Mouse (Mus musculus) neural tube, embryonic 15.5 days (tissue): Measurements from ENCODE around the gene Naa80. TPM values are rescaled to one million over a fixed set of nuclear protein-coding genes. Genes with fewer than 3 reads are reported as not detected.

Experiments used
- ATAC-seq: fragments of 200-750 bp; cut with Nextera tagmentation; 2 replicates; pipeline ENCODE4 v1.8.0; 2017; ENCODE audit warnings: mild to moderate bottlenecking, moderate TSS enrichment, moderate library complexity; ENCODE audit not compliant: low FRiP score
- H3K27ac ChIP-seq: fragments of 300-500 bp; sonication (generic); replicated peaks from 2 replicates; pipeline ENCODE4 v1.5.1; 2015; ENCODE audit warnings: mild to moderate bottlenecking, inconsistent platforms
- H3K27me3 ChIP-seq: fragments of 300-500 bp; sonication (generic); replicated peaks from 2 replicates; pipeline ENCODE4 v1.6.1; 2015; ENCODE audit warnings: inconsistent platforms
- H3K36me3 ChIP-seq: fragments of 300-500 bp; sonication (generic); 2 replicates; pipeline ENCODE4 v1.6.1; 2015; ENCODE audit warnings: inconsistent platforms
- H3K4me1 ChIP-seq: fragments of 300-500 bp; sonication (generic); 2 replicates; pipeline ENCODE4 v1.6.1; 2015; ENCODE audit warnings: inconsistent platforms
- H3K4me2 ChIP-seq: fragments of 300-500 bp; sonication (generic); 2 replicates; pipeline ENCODE4 v1.6.1; 2015; ENCODE audit warnings: inconsistent platforms, mild to moderate bottlenecking, moderate library complexity
- H3K4me3 ChIP-seq: fragments of 300-500 bp; sonication (generic); replicated peaks from 2 replicates; pipeline ENCODE4 v1.5.1; 2015; ENCODE audit warnings: mild to moderate bottlenecking, inconsistent platforms
- H3K9ac ChIP-seq: fragments of 300-500 bp; sonication (generic); replicated peaks from 2 replicates; pipeline ENCODE4 v1.6.1; 2015; ENCODE audit warnings: mild to moderate bottlenecking, inconsistent platforms
- H3K9me3 ChIP-seq: fragments of 300-500 bp; sonication (generic); replicated peaks from 2 replicates; pipeline ENCODE4 v1.6.1; 2016; ENCODE audit warnings: inconsistent platforms
- WGBS: fragments of 180-500 bp; shearing (Covaris S2); methylation state at CpG from one replicate; pipeline ENCODE4 v1.1.7; 2015; ENCODE audit warnings: mixed read lengths; 5-methylcytosine and 5-hydroxymethylcytosine counted together
- polyA plus RNA-seq: library from polyadenylated mRNA; unstranded; fragments of >200 nt; fragmentation: Nextera tagmentation; extraction: Ambion mirVana; gene quantifications from 2 replicates; pipeline ENCODE4 v1.2.1, GENCODE M21; 2015

Gene Naa80
- polyA plus RNA-seq, 1 experiment from 2014 or later = 16.9 TPM

DNA sequence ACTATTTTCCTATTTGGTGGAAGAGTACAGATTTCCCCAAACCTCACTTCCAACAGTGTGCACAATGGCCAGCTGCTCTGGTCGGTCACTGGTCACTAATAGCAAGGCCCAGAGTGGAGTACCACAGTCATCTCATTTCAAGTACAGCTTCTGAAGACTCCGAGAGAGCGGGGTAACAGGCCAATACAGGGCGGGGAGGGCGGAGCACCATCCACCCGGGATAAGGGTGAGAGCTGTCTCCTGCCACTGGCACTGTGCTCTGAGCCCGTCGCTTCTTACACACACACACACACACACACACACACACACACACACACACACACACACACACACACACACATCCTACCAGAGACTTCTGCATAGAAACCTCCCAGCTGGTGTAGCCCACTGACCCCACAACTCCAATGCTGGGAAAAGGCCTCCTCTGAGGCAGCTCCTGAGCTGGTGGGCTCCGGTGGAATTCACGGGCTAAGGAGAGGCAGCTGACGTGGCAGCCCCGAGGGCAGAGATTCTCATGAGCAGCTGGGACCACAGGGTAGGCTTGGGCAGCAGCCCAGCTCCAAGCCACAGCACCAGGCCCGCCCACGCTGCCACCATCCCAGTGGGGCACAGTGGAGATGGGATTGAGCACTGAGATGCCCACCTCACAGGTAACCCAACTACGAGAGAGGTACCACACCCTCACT, 47.6 kb downstream of the Naa80 start:
- Histone ChIP-seq H3K9me3 (no peaks in the 10 kb centered on the region), H3K4me1 (peaks cover 68% of the 10 kb centered on the region), H3K4me3 (0 out of 2 replicates have a peak overlapping the region, but pooled peaks have one; percentile 2), H3K36me3 (peaks cover 8% of the 10 kb centered on the region), H3K27ac (peak overlapping the region; percentile 89), H3K27me3 (no peaks in the 10 kb centered on the region), H3K4me2 (peak overlapping the region; percentile 44), H3K9ac (0 out of 2 replicates have a peak overlapping the region, but pooled peaks have one; percentile 11)
- ATAC-seq = peak; percentile 6; the same call in 1 of the 2 replicates
- 29% methylated on average over 13 of the region's 15 CpGs for WGBS

- Histone ChIP-seq H3K27me3 (no peaks in the 10 kb centered on the region), H3K4me1 (peaks cover 74% of the 10 kb centered on the region), H3K4me2 (peak overlapping the region; percentile 44), H3K9ac (peak overlapping the region; percentile 40), H3K9me3 (no peaks in the 10 kb centered on the region), H3K27ac (peak overlapping the region; percentile 89), H3K36me3 (peaks cover 8% of the 10 kb centered on the region), H3K4me3 (0 out of 2 replicates have a peak overlapping the region, but pooled peaks have one; percentile 2)
- peak; percentile 47 for ATAC-seq
- WGBS = 0% methylated on average over 2 of the region's 2 CpGs
These were observed 48.2 kb downstream of the Naa80 start for GRCm38 (mm10) chr9:107626844-107627277.

DNA sequence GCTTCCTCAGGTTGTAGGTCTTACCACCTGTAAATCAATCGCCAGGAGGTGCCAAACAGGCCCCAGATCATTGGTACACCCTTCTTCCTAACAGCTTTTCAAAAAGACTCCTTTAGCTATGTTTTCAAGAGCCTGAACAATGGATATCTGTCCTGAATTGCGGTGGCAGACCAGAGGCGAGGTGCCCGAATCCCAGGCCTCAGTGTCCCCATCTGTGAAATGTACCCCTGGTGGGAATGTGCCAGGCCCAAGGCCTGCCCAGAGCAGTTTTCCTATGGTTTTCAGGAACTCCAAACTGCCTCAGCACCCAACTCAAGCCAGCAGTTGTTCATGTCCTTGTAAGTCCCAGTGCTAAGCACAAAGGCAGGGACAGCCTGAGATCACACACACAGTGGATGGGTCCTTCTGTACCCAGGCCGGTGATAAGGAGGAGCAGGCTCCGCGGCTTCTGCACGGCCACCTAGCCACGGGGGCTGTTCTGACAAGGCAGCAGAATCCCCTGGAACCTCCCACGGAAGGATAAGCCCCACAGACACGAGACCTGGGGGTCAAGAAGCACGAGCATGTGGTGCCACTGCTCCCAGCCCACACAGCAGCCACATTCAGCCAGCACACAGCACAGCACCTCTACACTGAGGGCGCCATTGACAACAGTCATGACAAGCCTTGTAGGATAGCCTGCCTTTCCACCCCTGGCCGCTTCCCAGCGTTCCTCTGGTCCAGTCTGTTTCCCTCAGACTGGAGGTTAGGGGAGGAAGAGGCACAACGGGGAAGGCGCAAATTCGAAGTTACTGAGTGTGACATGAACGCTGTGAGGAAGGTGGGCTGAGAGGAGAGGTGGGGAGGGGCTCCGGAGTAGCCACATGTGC, 48.9 kb downstream of the Naa80 start:
- 0 out of 2 replicates have a peak overlapping the region, but pooled peaks have one; percentile 2 for H3K4me3 ChIP-seq
- no peaks in the 10 kb centered on the region for H3K27me3 ChIP-seq
- 19% methylated on average over 20 of the region's 20 CpGs for WGBS
- H3K4me1 ChIP-seq = peaks cover 82% of the 10 kb centered on the region
- peak overlapping the region; percentile 89 for H3K27ac ChIP-seq
- no peak for ATAC-seq
- H3K36me3 ChIP-seq = peaks cover 1% of the 10 kb centered on the region
- peak overlapping the region; percentile 44 for H3K4me2 ChIP-seq
- H3K9me3 ChIP-seq = no peaks in the 10 kb centered on the region
- H3K9ac ChIP-seq = peak overlapping the region; percentile 40

- ATAC-seq = no peak
- peaks cover 94% of the 10 kb centered on the region for H3K4me1 ChIP-seq
- peak overlapping the region; percentile 89 for H3K27ac ChIP-seq
- H3K4me2 ChIP-seq = peak overlapping the region; percentile 44
- peak overlapping the region; percentile 40 for H3K9ac ChIP-seq
- no peaks in the 10 kb centered on the region for H3K27me3 ChIP-seq
- no peaks in the 10 kb centered on the region for H3K36me3 ChIP-seq
- WGBS = 35% methylated on average over 14 of the region's 15 CpGs
- no peaks in the 10 kb centered on the region for H3K9me3 ChIP-seq
- 0 out of 2 replicates have a peak overlapping the region, but pooled peaks have one; percentile 4 for H3K4me3 ChIP-seq
These were observed 50.2 kb downstream of the Naa80 start for GRCm38 (mm10) chr9:107628721-107629410.

DNA sequence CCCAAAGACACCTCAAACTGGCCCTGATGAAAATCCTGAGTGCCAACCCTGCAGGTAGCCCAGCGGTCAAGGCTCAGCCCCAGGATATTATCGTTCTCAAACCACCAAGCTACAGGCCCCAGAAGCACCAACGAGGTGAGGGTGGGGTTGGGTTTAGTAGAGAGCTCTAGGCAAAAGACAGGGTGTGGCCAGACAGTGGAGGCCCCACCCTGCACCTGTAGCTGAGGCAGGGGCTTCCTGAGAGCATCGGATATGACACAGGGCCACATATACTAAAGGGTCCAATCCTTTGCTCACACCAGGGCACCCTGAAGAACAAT, 50.7 kb downstream of the Naa80 start:
- ATAC-seq = no peak
- Histone ChIP-seq H3K4me1 (peaks cover 99% of the 10 kb centered on the region), H3K4me3 (0 out of 2 replicates have a peak overlapping the region, but pooled peaks have one; percentile 4), H3K27ac (peak overlapping the region; percentile 89), H3K9me3 (no peaks in the 10 kb centered on the region), H3K27me3 (no peaks in the 10 kb centered on the region), H3K36me3 (no peaks in the 10 kb centered on the region), H3K4me2 (peak overlapping the region; percentile 44), H3K9ac (peak overlapping the region; percentile 34)
- WGBS = 23% methylated on average over 4 of the region's 4 CpGs

- H3K9ac ChIP-seq = peak overlapping the region; percentile 34; the same call in 1 of the 2 replicates
- no peaks in the 10 kb centered on the region for H3K27me3 ChIP-seq
- peak overlapping the region; percentile 10; the same call in 1 of the 2 replicates for H3K4me3 ChIP-seq
- peaks cover 97% of the 10 kb centered on the region for H3K4me1 ChIP-seq
- ATAC-seq = peak; percentile 6; the same call in 1 of the 2 replicates
- peak overlapping the region; percentile 44 for H3K4me2 ChIP-seq
- WGBS = 9% methylated on average over 14 of the region's 14 CpGs
- H3K9me3 ChIP-seq = no peaks in the 10 kb centered on the region
- peak overlapping the region; percentile 89 for H3K27ac ChIP-seq
- H3K36me3 ChIP-seq = no peaks in the 10 kb centered on the region
These were observed 51.3 kb downstream of the Naa80 start for GRCm38 (mm10) chr9:107629901-107630425.

DNA sequence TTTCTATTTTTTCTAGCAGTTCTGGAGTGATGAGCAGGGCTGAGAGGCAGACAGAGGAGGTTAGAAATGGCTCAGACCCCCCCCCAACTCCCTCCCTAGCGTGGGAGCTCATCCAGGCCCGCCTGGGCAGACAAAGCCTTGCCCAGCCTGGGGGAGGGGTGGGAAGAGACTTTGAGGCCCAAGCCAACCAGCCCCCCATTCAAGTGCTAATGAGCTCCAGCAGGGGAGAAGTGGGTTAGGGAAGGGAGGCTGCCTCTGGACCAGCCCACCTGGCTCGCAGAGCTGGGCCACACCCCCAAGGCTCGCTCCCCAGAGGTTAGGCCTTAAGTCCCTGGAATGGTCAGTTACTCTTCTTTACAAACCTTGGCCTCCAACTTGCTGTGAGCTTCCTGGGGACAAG, 51.9 kb downstream of the Naa80 start:
- Histone ChIP-seq H3K9ac (peak overlapping the region; percentile 34; the same call in 1 of the 2 replicates), H3K4me2 (peak overlapping the region; percentile 44), H3K27me3 (no peaks in the 10 kb centered on the region), H3K4me3 (peak overlapping the region; percentile 10; the same call in 1 of the 2 replicates), H3K4me1 (peaks cover 94% of the 10 kb centered on the region), H3K9me3 (no peaks in the 10 kb centered on the region), H3K36me3 (no peaks in the 10 kb centered on the region), H3K27ac (peak overlapping the region; percentile 89)
- ATAC-seq = peak; percentile 22; the same call in 1 of the 2 replicates
- WGBS = 9% methylated on average over 4 of the region's 4 CpGs

- ATAC-seq = no peak
- peak overlapping the region; percentile 89 for H3K27ac ChIP-seq
- H3K4me2 ChIP-seq = peak overlapping the region; percentile 85
- WGBS = 28% methylated on average over 9 of the region's 9 CpGs
- H3K27me3 ChIP-seq = no peaks in the 10 kb centered on the region
- no peak overlapping the region for H3K4me3 ChIP-seq
- H3K36me3 ChIP-seq = no peaks in the 10 kb centered on the region
- no peak overlapping the region; the same call in 1 of the 2 replicates for H3K9ac ChIP-seq
- peaks cover 94% of the 10 kb centered on the region for H3K4me1 ChIP-seq
- no peaks in the 10 kb centered on the region for H3K9me3 ChIP-seq
These were observed 52.7 kb downstream of the Naa80 start for GRCm38 (mm10) chr9:107631311-107631826.

DNA sequence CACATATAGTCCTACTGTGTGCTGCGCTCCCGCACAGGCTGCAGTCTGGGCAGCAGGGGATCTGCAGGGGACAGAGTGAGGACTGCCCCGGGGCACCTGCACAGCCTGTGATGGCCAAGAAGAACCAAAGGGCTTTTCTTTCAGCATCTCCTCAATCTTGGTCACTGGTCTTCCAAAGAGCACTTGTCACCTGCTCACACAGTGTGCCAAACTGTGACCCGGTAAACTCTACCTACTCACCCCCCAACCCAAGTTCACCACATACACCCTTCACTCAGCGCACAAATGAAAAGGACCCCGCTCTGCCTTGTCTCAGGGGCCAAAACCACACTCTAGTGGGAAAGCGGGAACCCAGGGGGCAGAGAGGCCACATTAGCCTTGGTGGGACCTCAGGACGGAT, 53.2 kb downstream of the Naa80 start:
- WGBS = 68% methylated on average over 8 of the region's 8 CpGs
- no peaks in the 10 kb centered on the region for H3K9me3 ChIP-seq
- no peak for ATAC-seq

DNA sequence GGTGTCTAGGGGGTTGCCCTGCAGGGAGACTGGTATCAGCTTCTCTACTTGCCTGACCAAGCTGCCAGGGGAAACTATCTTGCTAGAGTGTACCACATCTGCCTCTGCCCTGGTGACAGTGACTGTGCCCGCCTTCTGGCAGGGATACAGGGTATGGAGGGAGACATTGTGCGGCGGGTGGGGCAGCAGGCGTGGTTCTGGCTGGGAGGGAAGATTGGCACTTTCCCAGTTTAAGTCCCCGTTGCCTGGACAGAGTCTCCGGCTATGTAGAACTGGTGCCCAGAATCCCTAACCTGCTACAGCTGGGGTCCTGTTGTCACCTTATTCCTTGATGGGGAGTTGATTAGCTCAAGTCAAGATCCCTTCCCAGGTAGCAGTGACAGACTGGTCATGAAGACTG, 53.8 kb downstream of the Naa80 start:
- H3K4me1 ChIP-seq = peaks cover 93% of the 10 kb centered on the region
- 27% methylated on average over 6 of the region's 6 CpGs for WGBS
- peak overlapping the region; percentile 85 for H3K4me2 ChIP-seq
- H3K36me3 ChIP-seq = no peaks in the 10 kb centered on the region
- peak overlapping the region; percentile 85 for H3K4me3 ChIP-seq
- H3K27me3 ChIP-seq = no peaks in the 10 kb centered on the region
- no peaks in the 10 kb centered on the region for H3K9me3 ChIP-seq
- H3K9ac ChIP-seq = peak overlapping the region; percentile 87
- no peak for ATAC-seq
- peak overlapping the region; percentile 89 for H3K27ac ChIP-seq

More for the DNA sequence above, 53.2 kb downstream of the Naa80 start:
- Histone ChIP-seq H3K27me3 (no peaks in the 10 kb centered on the region), H3K4me1 (peaks cover 93% of the 10 kb centered on the region), H3K27ac (peak overlapping the region; percentile 89), H3K36me3 (no peaks in the 10 kb centered on the region), H3K9ac (no peak overlapping the region; the same call in 1 of the 2 replicates), H3K4me2 (peak overlapping the region; percentile 85), H3K4me3 (peak overlapping the region; percentile 85)
